Mouse (Mus musculus) stomach, embryonic 15.5 days (tissue): Measurements from ENCODE around the gene Oit3. TPM values are rescaled to one million over a fixed set of nuclear protein-coding genes. Genes with fewer than 3 reads are reported as not detected.

ENCODE experiments used
- ATAC-seq: fragments of 200-750 bp; cut with Nextera tagmentation; 2 replicates; pipeline ENCODE4 v1.8.0; 2017; ENCODE audit warnings: low read depth, moderate number of reproducible peaks, moderate TSS enrichment; ENCODE audit not compliant: insufficient read depth, low FRiP score
- H3K27ac ChIP-seq: fragments of 300-500 bp; sonication (generic); 2 replicates; pipeline ENCODE4 v1.5.1; 2015; ENCODE audit warnings: mild to moderate bottlenecking, inconsistent platforms
- H3K27me3 ChIP-seq: fragments of 300-500 bp; sonication (generic); replicated peaks from 2 replicates; pipeline ENCODE4 v1.6.1; 2015; ENCODE audit warnings: inconsistent platforms
- H3K36me3 ChIP-seq: fragments of 300-500 bp; sonication (generic); 2 replicates; pipeline ENCODE4 v1.6.1; 2015; ENCODE audit warnings: inconsistent platforms
- H3K4me1 ChIP-seq: fragments of 300-500 bp; sonication (generic); 2 replicates; pipeline ENCODE4 v1.6.1; 2015; ENCODE audit warnings: inconsistent platforms
- H3K4me2 ChIP-seq: fragments of 300-500 bp; sonication (generic); 2 replicates; pipeline ENCODE4 v1.6.1; 2015; ENCODE audit warnings: mild to moderate bottlenecking, inconsistent platforms
- H3K4me3 ChIP-seq: fragments of 300-500 bp; sonication (generic); replicated peaks from 2 replicates; pipeline ENCODE4 v1.5.1; 2015; ENCODE audit warnings: inconsistent platforms
- H3K9ac ChIP-seq: fragments of 300-500 bp; sonication (generic); 2 replicates; pipeline ENCODE4 v1.6.1; 2015; ENCODE audit warnings: inconsistent platforms
- H3K9me3 ChIP-seq: fragments of 300-500 bp; sonication (generic); 2 replicates; pipeline ENCODE4 v1.6.1; 2016; ENCODE audit warnings: inconsistent platforms
- WGBS: fragments of 180-500 bp; shearing (Covaris S2); methylation state at CpG from one replicate; pipeline ENCODE4 v1.1.7; 2015; 5-methylcytosine and 5-hydroxymethylcytosine counted together
- polyA plus RNA-seq: library from polyadenylated mRNA; unstranded; fragments of >200 nt; fragmentation: Nextera tagmentation; extraction: Ambion mirVana; gene quantifications from 2 replicates; pipeline ENCODE4 v1.2.1, GENCODE M21; 2015

The Oit3 gene
- polyA plus RNA-seq, 1 experiment from 2014 or later = 3.3 TPM

GRCm38 (mm10) chr10:59451839-59452238 is 10.3 kb upstream of the Oit3 start:
- peak; percentile 68; the same call in 1 of the 2 replicates for ATAC-seq

GRCm38 (mm10) chr10:59447546-59447945 is 6.0 kb upstream of the Oit3 start:
- H3K4me2 ChIP-seq = no peak overlapping the region
- H3K9ac ChIP-seq = no peak overlapping the region
- 0 out of 2 replicates have a peak, but pooled peaks cover 3% of the 10 kb centered on the region for H3K4me1 ChIP-seq
- WGBS = 62% methylated on average over 9 of the region's 9 CpGs
- H3K27me3 ChIP-seq = no peaks in the 10 kb centered on the region
- H3K36me3 ChIP-seq = no peaks in the 10 kb centered on the region
- ATAC-seq = no peak
- no peaks in the 10 kb centered on the region for H3K9me3 ChIP-seq
- H3K4me3 ChIP-seq = no peak overlapping the region
- H3K27ac ChIP-seq = 0 out of 2 replicates have a peak overlapping the region, but pooled peaks have one; percentile 3

More at GRCm38 (mm10) chr10:59451839-59452238, 10.3 kb upstream of the Oit3 start:
- Histone ChIP-seq H3K36me3 (peaks cover 6% of the 10 kb centered on the region; the same call in 1 of the 2 replicates), H3K27me3 (no peaks in the 10 kb centered on the region), H3K4me1 (no peaks in the 10 kb centered on the region), H3K27ac (no peak overlapping the region), H3K4me3 (no peak overlapping the region), H3K9me3 (no peaks in the 10 kb centered on the region), H3K4me2 (no peak overlapping the region), H3K9ac (no peak overlapping the region)
- WGBS = 56% methylated on average over 5 of the region's 5 CpGs

- no peak overlapping the region for H3K9ac ChIP-seq
- H3K36me3 ChIP-seq = no peaks in the 10 kb centered on the region
- no peak overlapping the region for H3K27ac ChIP-seq
- no peak for ATAC-seq
- no peaks in the 10 kb centered on the region for H3K27me3 ChIP-seq
- H3K9me3 ChIP-seq = no peaks in the 10 kb centered on the region
- WGBS = 80% methylated on average over 10 of the region's 10 CpGs
- 0 out of 2 replicates have a peak, but pooled peaks cover 4% of the 10 kb centered on the region for H3K4me1 ChIP-seq
- no peak overlapping the region for H3K4me2 ChIP-seq
- no peak overlapping the region for H3K4me3 ChIP-seq
Observed at GRCm38 (mm10) chr10:59446911-59447437, 5.4 kb upstream of the Oit3 start.

GRCm38 (mm10) chr10:59444635-59445034 is 3.1 kb upstream of the Oit3 start:
- H3K4me2 ChIP-seq = no peak overlapping the region
- no peak for ATAC-seq
- H3K9me3 ChIP-seq = no peaks in the 10 kb centered on the region
- no peaks in the 10 kb centered on the region for H3K27me3 ChIP-seq
- 49% methylated on average over 8 of the region's 8 CpGs for WGBS
- H3K36me3 ChIP-seq = no peaks in the 10 kb centered on the region
- no peak overlapping the region for H3K4me3 ChIP-seq
- H3K27ac ChIP-seq = no peak overlapping the region
- 0 out of 2 replicates have a peak, but pooled peaks cover 4% of the 10 kb centered on the region for H3K4me1 ChIP-seq
- H3K9ac ChIP-seq = no peak overlapping the region

GRCm38 (mm10) chr10:59444106-59444505 is 2.5 kb upstream of the Oit3 start:
- no peak overlapping the region for H3K4me2 ChIP-seq
- H3K27me3 ChIP-seq = no peaks in the 10 kb centered on the region
- no peak overlapping the region for H3K4me3 ChIP-seq
- H3K9ac ChIP-seq = no peak overlapping the region
- peaks cover 4% of the 10 kb centered on the region; the same call in 1 of the 2 replicates for H3K4me1 ChIP-seq
- WGBS = 67% methylated on average over 3 of the region's 3 CpGs
- no peak for ATAC-seq
- no peak overlapping the region for H3K27ac ChIP-seq
- H3K36me3 ChIP-seq = no peaks in the 10 kb centered on the region
- H3K9me3 ChIP-seq = no peaks in the 10 kb centered on the region

GRCm38 (mm10) chr10:59443212-59443611 is 1.6 kb upstream of the Oit3 start:
- Histone ChIP-seq H3K27me3 (no peaks in the 10 kb centered on the region), H3K4me3 (no peak overlapping the region), H3K9me3 (no peaks in the 10 kb centered on the region), H3K4me2 (no peak overlapping the region), H3K4me1 (peaks cover 4% of the 10 kb centered on the region; the same call in 1 of the 2 replicates), H3K9ac (no peak overlapping the region), H3K27ac (no peak overlapping the region), H3K36me3 (no peaks in the 10 kb centered on the region)
- no peak for ATAC-seq
- 11% methylated on average over 7 of the region's 7 CpGs for WGBS

- ATAC-seq = no peak
- 47% methylated on average over 6 of the region's 6 CpGs for WGBS
Observed at GRCm38 (mm10) chr10:59440177-59440576, 1.4 kb downstream of the Oit3 start.

GRCm38 (mm10) chr10:59439508-59439931 is 2.1 kb downstream of the Oit3 start:
- WGBS = 37% methylated on average over 5 of the region's 5 CpGs
- Histone ChIP-seq H3K27ac (no peak overlapping the region), H3K27me3 (no peaks in the 10 kb centered on the region), H3K9me3 (no peaks in the 10 kb centered on the region), H3K4me2 (no peak overlapping the region), H3K9ac (no peak overlapping the region), H3K4me1 (peaks cover 4% of the 10 kb centered on the region; the same call in 1 of the 2 replicates), H3K4me3 (no peak overlapping the region), H3K36me3 (no peaks in the 10 kb centered on the region)
- ATAC-seq = no peak

More at GRCm38 (mm10) chr10:59440177-59440576, 1.4 kb downstream of the Oit3 start:
- peaks cover 4% of the 10 kb centered on the region; the same call in 1 of the 2 replicates for H3K4me1 ChIP-seq
- H3K9me3 ChIP-seq = no peaks in the 10 kb centered on the region
- H3K4me2 ChIP-seq = no peak overlapping the region
- no peaks in the 10 kb centered on the region for H3K36me3 ChIP-seq
- H3K27ac ChIP-seq = no peak overlapping the region
- no peak overlapping the region for H3K9ac ChIP-seq
- H3K27me3 ChIP-seq = no peaks in the 10 kb centered on the region
- no peak overlapping the region for H3K4me3 ChIP-seq

GRCm38 (mm10) chr10:59438651-59439050 is 2.9 kb downstream of the Oit3 start:
- 94% methylated on average over 12 of the region's 12 CpGs for WGBS
- Histone ChIP-seq H3K4me3 (no peak overlapping the region), H3K9me3 (no peaks in the 10 kb centered on the region), H3K27ac (no peak overlapping the region), H3K9ac (no peak overlapping the region), H3K27me3 (no peaks in the 10 kb centered on the region), H3K4me2 (no peak overlapping the region), H3K4me1 (peaks cover 4% of the 10 kb centered on the region; the same call in 1 of the 2 replicates), H3K36me3 (no peaks in the 10 kb centered on the region)
- ATAC-seq = no peak

GRCm38 (mm10) chr10:59435746-59436145 is 5.8 kb downstream of the Oit3 start:
- no peaks in the 10 kb centered on the region for H3K36me3 ChIP-seq
- no peak overlapping the region for H3K4me2 ChIP-seq
- H3K4me1 ChIP-seq = no peaks in the 10 kb centered on the region; the same call in 1 of the 2 replicates
- ATAC-seq = no peak
- no peaks in the 10 kb centered on the region for H3K9me3 ChIP-seq
- no peak overlapping the region for H3K9ac ChIP-seq
- no peak overlapping the region for H3K27ac ChIP-seq
- WGBS = 92% methylated on average over 18 of the region's 18 CpGs
- H3K4me3 ChIP-seq = no peak overlapping the region
- no peaks in the 10 kb centered on the region for H3K27me3 ChIP-seq

- Histone ChIP-seq H3K9me3 (no peaks in the 10 kb centered on the region), H3K9ac (no peak overlapping the region), H3K4me2 (no peak overlapping the region), H3K27ac (no peak overlapping the region), H3K27me3 (no peaks in the 10 kb centered on the region), H3K36me3 (no peaks in the 10 kb centered on the region), H3K4me1 (no peaks in the 10 kb centered on the region), H3K4me3 (no peak overlapping the region)
- no peak for ATAC-seq
- WGBS = 43% methylated on average over 6 of the region's 6 CpGs
Observed at GRCm38 (mm10) chr10:59430701-59431218, 10.8 kb downstream of the Oit3 start.

- no peak for ATAC-seq
Observed at GRCm38 (mm10) chr10:59429448-59430135, 12.0 kb downstream of the Oit3 start.

More at GRCm38 (mm10) chr10:59429448-59430135, 12.0 kb downstream of the Oit3 start:
- WGBS = 76% methylated on average over 16 of the region's 16 CpGs
- Histone ChIP-seq H3K4me3 (no peak overlapping the region), H3K9ac (no peak overlapping the region), H3K27ac (no peak overlapping the region), H3K36me3 (no peaks in the 10 kb centered on the region), H3K9me3 (no peaks in the 10 kb centered on the region), H3K4me1 (no peaks in the 10 kb centered on the region), H3K4me2 (no peak overlapping the region), H3K27me3 (no peaks in the 10 kb centered on the region)
